Mouse (Mus musculus) heart, postnatal 10 days (tissue): Measurements from ENCODE around the gene Rere. TPM values are rescaled to one million over a fixed set of nuclear protein-coding genes. Genes with fewer than 3 reads are reported as not detected.

Source experiments
- total RNA-seq, 2 experiments: library from RNA; stranded (reverse); gene quantifications; 2 replicates each; pipeline ENCODE4 v1.2.3; 2021

Rere gene
- total RNA-seq, 2 experiments from 2014 or later = 62.1 to 68.0 TPM

Other genes with a start within 250 kb of the Rere start
- 10 to 100 TPM; 23.5 to 24.2 TPM for gene Gpr157, start 194.3 kb upstream of the Rere start, total RNA-seq
- under 1 TPM in 1 of 2 experiments, not detected in 1; 0.25 TPM for gene Slc2a5, start 162.4 kb upstream of the Rere start, total RNA-seq
- not detected for gene Slc2a7, start 132.7 kb upstream of the Rere start, total RNA-seq
- gene Car6, start 80.3 kb upstream of the Rere start, total RNA-seq = not detected
- gene Eno1, start 44.9 kb upstream of the Rere start, total RNA-seq = 100 to 1,000 TPM; 231 to 243 TPM